Mouse (Mus musculus) limb, embryonic 13.5 days (tissue): ENCODE measurements at regions not wholly inside any gene's neighbourhood (a gene's known extent, or its start where the extent isn't known, plus 50 kb on each side); places are given as distances from the start of the nearest gene placed in this dataset.

Source experiments
- ATAC-seq: fragments of 200-750 bp; cut with Nextera tagmentation; 2 replicates; pipeline ENCODE4 v1.8.0; 2017; ENCODE audit warnings: low read depth, moderate number of reproducible peaks, moderate TSS enrichment; ENCODE audit not compliant: low FRiP score
- H3K27ac ChIP-seq: fragments of 300-500 bp; sonication (generic); 2 replicates; pipeline ENCODE4 v1.5.1; 2015; ENCODE audit warnings: inconsistent platforms, mild to moderate bottlenecking, moderate library complexity
- H3K27me3 ChIP-seq: fragments of 300-500 bp; sonication (generic); 2 replicates; pipeline ENCODE4 v1.6.1; 2015; ENCODE audit warnings: mild to moderate bottlenecking, inconsistent platforms
- H3K36me3 ChIP-seq: fragments of 300-500 bp; sonication (generic); 2 replicates; pipeline ENCODE4 v1.6.1; 2015; ENCODE audit warnings: inconsistent platforms, mild to moderate bottlenecking, moderate library complexity
- H3K4me1 ChIP-seq: fragments of 300-500 bp; sonication (generic); 2 replicates; pipeline ENCODE4 v1.6.1; 2015; ENCODE audit warnings: inconsistent platforms
- H3K4me2 ChIP-seq: fragments of 300-500 bp; sonication (generic); replicated peaks from 2 replicates; pipeline ENCODE4 v1.6.1; 2015; ENCODE audit warnings: inconsistent platforms, mild to moderate bottlenecking, moderate library complexity
- H3K4me3 ChIP-seq: fragments of 300-500 bp; sonication (generic); 2 replicates; pipeline ENCODE4 v1.5.1; 2015; ENCODE audit warnings: moderate library complexity, mild to moderate bottlenecking, inconsistent platforms
- H3K9ac ChIP-seq: fragments of 300-500 bp; sonication (generic); 2 replicates; pipeline ENCODE4 v1.6.1; 2015; ENCODE audit warnings: mild to moderate bottlenecking, inconsistent platforms
- H3K9me3 ChIP-seq: fragments of 300-500 bp; sonication (generic); 2 replicates; pipeline ENCODE4 v1.6.1; 2016; ENCODE audit warnings: inconsistent platforms
- WGBS: fragments of 180-500 bp; shearing (Covaris S2); methylation state at CpG from one replicate; pipeline ENCODE4 v1.1.7; 2015; 5-methylcytosine and 5-hydroxymethylcytosine counted together

- WGBS: 64% methylated on average over 5 of the region's 5 CpGs
- Histone ChIP-seq H3K4me3 (no peak overlapping the region), H3K27ac (no peak overlapping the region), H3K4me1 (peaks cover 14% of the 10 kb centered on the region), H3K9me3 (no peaks in the 10 kb centered on the region), H3K9ac (no peak overlapping the region), H3K27me3 (peaks cover 42% of the 10 kb centered on the region), H3K4me2 (no peak overlapping the region), H3K36me3 (no peaks in the 10 kb centered on the region)
- no peak for ATAC-seq
Observed at GRCm38 (mm10) chr6:117414926-117415325, 246.6 kb downstream of the Cxcl12 start.

- WGBS: 88% methylated on average over 6 of the region's 6 CpGs
- no peak overlapping the region for H3K4me2 ChIP-seq
Observed at GRCm38 (mm10) chr6:117415901-117416300, 247.6 kb downstream of the Cxcl12 start.

GRCm38 (mm10) chr6:117416461-117416860 is 248.1 kb downstream of the Cxcl12 start:
- H3K4me2 ChIP-seq: no peak overlapping the region
- no peak overlapping the region for H3K9ac ChIP-seq
- peaks cover 36% of the 10 kb centered on the region for H3K27me3 ChIP-seq
- no peak overlapping the region for H3K4me3 ChIP-seq
- ATAC-seq: no peak
- H3K9me3 ChIP-seq: no peaks in the 10 kb centered on the region
- WGBS: 52% methylated on average over 5 of the region's 5 CpGs
- H3K36me3 ChIP-seq: no peaks in the 10 kb centered on the region
- peaks cover 14% of the 10 kb centered on the region for H3K4me1 ChIP-seq
- no peak overlapping the region for H3K27ac ChIP-seq

More at GRCm38 (mm10) chr6:117415901-117416300, 247.6 kb downstream of the Cxcl12 start:
- no peak overlapping the region for H3K4me3 ChIP-seq
- H3K27me3 ChIP-seq: peaks cover 36% of the 10 kb centered on the region
- H3K27ac ChIP-seq: no peak overlapping the region
- no peaks in the 10 kb centered on the region for H3K36me3 ChIP-seq
- H3K9me3 ChIP-seq: no peaks in the 10 kb centered on the region
- H3K9ac ChIP-seq: no peak overlapping the region
- peaks cover 14% of the 10 kb centered on the region for H3K4me1 ChIP-seq
- ATAC-seq: no peak

- ATAC-seq: peak; percentile 88
- Histone ChIP-seq H3K4me2 (no peak overlapping the region), H3K4me1 (peaks cover 24% of the 10 kb centered on the region), H3K36me3 (no peaks in the 10 kb centered on the region), H3K27me3 (peaks cover 26% of the 10 kb centered on the region; the same call in 1 of the 2 replicates), H3K9ac (no peak overlapping the region), H3K9me3 (no peaks in the 10 kb centered on the region), H3K27ac (peak overlapping the region; percentile 8; the same call in 1 of the 2 replicates), H3K4me3 (no peak overlapping the region)
- 42% methylated on average over 10 of the region's 10 CpGs for WGBS
Observed at GRCm38 (mm10) chr6:117422846-117423573, 254.7 kb downstream of the Cxcl12 start.

- H3K4me3 ChIP-seq: no peak overlapping the region
- H3K4me2 ChIP-seq: no peak overlapping the region
- H3K4me1 ChIP-seq: peaks cover 52% of the 10 kb centered on the region
- no peaks in the 10 kb centered on the region for H3K9me3 ChIP-seq
- H3K9ac ChIP-seq: no peak overlapping the region
- no peaks in the 10 kb centered on the region for H3K36me3 ChIP-seq
- 89% methylated on average over 5 of the region's 5 CpGs for WGBS
- H3K27ac ChIP-seq: no peak overlapping the region
- peaks cover 21% of the 10 kb centered on the region; the same call in 1 of the 2 replicates for H3K27me3 ChIP-seq
- ATAC-seq: no peak
Observed at GRCm38 (mm10) chr6:117426363-117426762, 258.0 kb downstream of the Cxcl12 start.

- peak overlapping the region; percentile 12 for H3K4me2 ChIP-seq
- H3K27me3 ChIP-seq: peaks cover 17% of the 10 kb centered on the region; the same call in 1 of the 2 replicates
- H3K27ac ChIP-seq: no peak overlapping the region
Observed at GRCm38 (mm10) chr6:117427351-117428142, 259.2 kb downstream of the Cxcl12 start.

GRCm38 (mm10) chr6:117428441-117428840 is 260.1 kb downstream of the Cxcl12 start:
- Histone ChIP-seq H3K27me3 (peaks cover 17% of the 10 kb centered on the region; the same call in 1 of the 2 replicates), H3K9me3 (no peaks in the 10 kb centered on the region), H3K4me2 (no peak overlapping the region), H3K27ac (no peak overlapping the region), H3K36me3 (no peaks in the 10 kb centered on the region), H3K4me3 (no peak overlapping the region), H3K9ac (no peak overlapping the region), H3K4me1 (peaks cover 50% of the 10 kb centered on the region)
- no peak for ATAC-seq
- WGBS: 48% methylated on average over 11 of the region's 11 CpGs

More at GRCm38 (mm10) chr6:117427351-117428142, 259.2 kb downstream of the Cxcl12 start:
- H3K36me3 ChIP-seq: no peaks in the 10 kb centered on the region
- H3K4me3 ChIP-seq: no peak overlapping the region
- peaks cover 57% of the 10 kb centered on the region for H3K4me1 ChIP-seq
- no peak overlapping the region for H3K9ac ChIP-seq
- H3K9me3 ChIP-seq: no peaks in the 10 kb centered on the region
- peak; percentile 31; the same call in 1 of the 2 replicates for ATAC-seq
- WGBS: 16% methylated on average over 12 of the region's 12 CpGs

GRCm38 (mm10) chr6:117430876-117431781 is 262.8 kb downstream of the Cxcl12 start:
- ATAC-seq: peak; percentile 54; the same call in 1 of the 2 replicates
- no peaks in the 10 kb centered on the region for H3K9me3 ChIP-seq
- H3K36me3 ChIP-seq: no peaks in the 10 kb centered on the region
- no peak overlapping the region for H3K4me2 ChIP-seq
- H3K4me1 ChIP-seq: peaks cover 61% of the 10 kb centered on the region
- no peak overlapping the region for H3K4me3 ChIP-seq
- H3K9ac ChIP-seq: no peak overlapping the region
- WGBS: 68% methylated on average over 15 of the region's 15 CpGs
- H3K27ac ChIP-seq: no peak overlapping the region
- H3K27me3 ChIP-seq: peaks cover 11% of the 10 kb centered on the region; the same call in 1 of the 2 replicates

GRCm38 (mm10) chr6:117436851-117437250 is 268.5 kb downstream of the Cxcl12 start:
- no peaks in the 10 kb centered on the region for H3K9me3 ChIP-seq
- H3K4me1 ChIP-seq: peaks cover 17% of the 10 kb centered on the region
- H3K4me3 ChIP-seq: no peak overlapping the region
- 0 out of 2 replicates have a peak, but pooled peaks cover 3% of the 10 kb centered on the region for H3K27me3 ChIP-seq
- no peaks in the 10 kb centered on the region for H3K36me3 ChIP-seq
- H3K9ac ChIP-seq: no peak overlapping the region
- no peak overlapping the region for H3K27ac ChIP-seq
- no peak for ATAC-seq
- H3K4me2 ChIP-seq: no peak overlapping the region
- WGBS: 79% methylated on average over 3 of the region's 3 CpGs

GRCm38 (mm10) chr6:117437411-117438101 is 269.2 kb downstream of the Cxcl12 start:
- Histone ChIP-seq H3K4me2 (no peak overlapping the region), H3K36me3 (no peaks in the 10 kb centered on the region), H3K27ac (no peak overlapping the region), H3K9me3 (no peaks in the 10 kb centered on the region), H3K27me3 (0 out of 2 replicates have a peak, but pooled peaks cover 3% of the 10 kb centered on the region), H3K4me1 (peaks cover 16% of the 10 kb centered on the region), H3K9ac (no peak overlapping the region), H3K4me3 (no peak overlapping the region)
- no peak for ATAC-seq
- 72% methylated on average over 10 of the region's 10 CpGs for WGBS

GRCm38 (mm10) chr6:117448652-117449051 is 280.3 kb downstream of the Cxcl12 start:
- ATAC-seq: no peak
- 55% methylated on average over 3 of the region's 3 CpGs for WGBS
- peaks cover 3% of the 10 kb centered on the region; the same call in 1 of the 2 replicates for H3K27me3 ChIP-seq

More at GRCm38 (mm10) chr6:117448652-117449051, 280.3 kb downstream of the Cxcl12 start:
- Histone ChIP-seq H3K27ac (no peak overlapping the region), H3K4me1 (peaks cover 11% of the 10 kb centered on the region), H3K36me3 (no peaks in the 10 kb centered on the region), H3K9me3 (no peaks in the 10 kb centered on the region), H3K9ac (no peak overlapping the region), H3K4me2 (no peak overlapping the region), H3K4me3 (no peak overlapping the region)
